Mouse (Mus musculus): ENCODE data around the gene Pnma1. TPM values are rescaled to one million over a fixed set of nuclear protein-coding genes. Genes with fewer than 3 reads are reported as not detected.

Pnma1 gene
- polyA plus RNA-seq (2014; fragmentation: Illumina TruSeq; extraction: RNeasy Lipid Tissue Mini Kit (QIAGEN cat#74804); ENCODE audit: insufficient read depth, low read depth, low replicate concordance), result 1.4 TPM

DNA sequence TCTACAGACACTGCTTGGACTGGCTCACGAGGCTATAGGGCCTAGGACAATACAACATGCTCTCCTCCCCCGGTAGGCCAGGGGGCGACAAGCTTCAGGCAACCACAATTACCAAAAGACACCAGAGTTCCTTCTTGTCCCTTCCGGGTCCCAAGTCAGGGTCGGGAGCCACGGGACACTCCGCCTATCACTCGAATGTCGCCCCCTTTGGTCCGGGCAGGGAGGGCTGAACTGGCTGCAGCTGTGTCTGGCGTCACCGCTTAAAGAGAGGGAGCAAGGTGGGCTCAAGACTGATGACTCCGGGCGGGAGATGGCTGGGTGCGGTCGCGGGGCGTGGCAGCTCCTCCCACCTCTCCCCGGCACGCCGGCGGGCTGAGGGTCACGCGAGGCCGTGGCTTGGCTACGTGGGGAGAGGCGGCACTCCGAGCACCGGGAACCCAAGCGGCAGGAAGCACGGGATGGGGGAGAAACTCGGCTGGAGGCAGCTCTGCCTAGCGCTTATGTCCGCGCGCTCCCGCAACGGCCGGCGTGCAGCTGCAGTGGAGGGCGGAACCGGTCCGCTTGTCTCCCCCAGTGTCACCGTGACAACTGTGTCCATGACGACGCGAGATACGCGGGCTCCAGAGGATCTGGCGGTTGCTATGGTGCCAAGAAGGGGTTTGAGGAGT, at the start of gene Pnma1:
Gene Pnma1, minus strand, starts transcription at position 536 of the 668 bp plus-strand sequence.

DNA sequence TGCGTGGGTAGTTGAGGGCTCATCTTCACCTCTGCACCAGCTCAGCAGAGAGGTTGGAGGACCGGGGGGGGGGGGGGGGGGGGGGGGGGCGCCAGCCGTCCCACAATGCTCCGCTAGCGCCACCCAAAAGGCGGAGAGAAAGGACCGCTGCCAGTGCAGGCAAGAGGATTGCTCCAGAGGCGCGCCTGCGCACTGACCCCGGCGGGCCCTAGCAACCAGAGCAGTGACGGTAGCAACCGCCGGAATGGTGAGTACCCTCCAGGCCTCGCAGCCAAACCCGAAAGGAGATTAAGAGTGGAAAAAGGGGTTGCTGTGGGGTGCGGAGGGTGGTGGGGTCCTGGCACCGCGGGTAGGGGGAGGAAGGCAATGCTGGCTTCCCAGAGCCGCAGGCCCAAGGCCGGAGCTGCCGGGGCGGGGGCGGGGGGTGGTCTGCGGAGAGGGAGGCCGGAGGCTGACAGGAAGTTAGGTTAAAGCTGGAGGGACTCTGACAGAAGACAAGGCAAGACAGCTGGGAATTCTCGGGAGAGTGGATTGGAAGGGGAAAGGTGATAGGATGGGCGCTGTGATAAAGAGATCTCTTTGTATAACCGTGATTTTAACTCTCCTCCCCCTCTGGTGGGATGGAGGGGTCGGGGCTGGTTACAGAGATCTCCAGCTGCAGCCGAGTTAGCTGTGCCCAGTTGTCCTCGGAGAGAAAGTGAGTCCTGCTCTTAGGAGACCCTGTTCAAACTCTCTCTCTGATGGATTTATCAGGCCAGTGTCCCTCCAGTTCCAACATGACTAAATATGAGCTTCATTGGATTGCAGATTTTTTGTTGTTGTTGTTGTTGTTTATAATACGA, 33.9 kb downstream of the Pnma1 start, which contains the start of gene Dnal1:
Gene Dnal1, plus strand, starts transcription at position 214 of the 842 bp plus-strand sequence.

DNA sequence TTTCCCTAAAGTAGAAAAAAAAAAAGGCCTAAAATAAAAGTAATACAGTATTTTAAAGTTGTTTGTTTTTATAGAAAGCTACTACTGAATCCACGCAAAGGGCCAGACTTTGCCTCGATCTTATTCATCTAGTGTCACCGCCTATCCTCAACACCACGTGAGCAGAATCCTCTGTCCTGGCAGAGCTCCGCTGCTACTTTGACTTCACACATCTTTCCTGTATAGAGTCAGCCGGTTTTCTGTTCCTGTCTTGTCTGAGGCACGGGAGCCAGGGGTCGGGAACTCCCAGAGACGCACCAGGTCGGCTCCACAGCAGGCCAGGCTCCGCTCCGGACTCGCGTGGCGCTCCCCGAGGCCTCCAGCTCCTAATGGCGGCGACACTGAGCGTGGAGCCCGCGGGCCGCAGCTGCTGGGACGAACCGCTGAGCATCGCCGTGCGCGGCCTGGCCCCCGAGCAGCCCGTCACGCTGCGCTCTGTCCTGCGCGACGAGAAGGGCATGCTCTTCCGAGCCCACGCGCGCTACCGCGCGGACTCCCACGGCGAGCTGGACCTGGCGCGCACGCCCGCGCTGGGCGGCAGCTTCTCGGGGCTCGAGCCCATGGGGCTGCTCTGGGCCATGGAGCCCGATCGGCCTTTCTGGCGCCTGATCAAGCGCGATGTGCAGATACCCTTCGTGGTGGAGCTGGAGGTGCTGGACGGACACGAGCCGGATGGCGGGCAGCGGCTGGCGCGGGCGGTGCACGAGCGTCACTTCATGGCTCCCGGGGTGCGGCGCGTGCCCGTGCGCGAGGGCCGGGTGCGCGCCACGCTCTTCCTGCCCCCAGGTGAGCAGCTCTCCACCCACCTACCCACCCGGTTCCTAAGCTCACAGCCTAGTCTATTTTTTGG, 47.4 kb downstream of the Pnma1 start, which contains the start of gene Acot6:
Gene Acot6, plus strand, starts transcription at position 51 of the 889 bp plus-strand sequence.

Other genes starting within 250 kb of the Pnma1 start
- gene Numb, start 226.6 kb downstream of the Pnma1 start, polyA plus RNA-seq (2014; fragmentation: Illumina TruSeq; extraction: RNeasy Lipid Tissue Mini Kit (QIAGEN cat#74804); ENCODE audit: insufficient read depth, low read depth, low replicate concordance), result 36.8 TPM
- gene Riox1, start 197.9 kb downstream of the Pnma1 start, polyA plus RNA-seq (2014; fragmentation: Illumina TruSeq; extraction: RNeasy Lipid Tissue Mini Kit (QIAGEN cat#74804); ENCODE audit: insufficient read depth, low read depth, low replicate concordance), result 11.2 TPM
- gene Heatr4, start 163.6 kb downstream of the Pnma1 start, polyA plus RNA-seq (2014; fragmentation: Illumina TruSeq; extraction: RNeasy Lipid Tissue Mini Kit (QIAGEN cat#74804); ENCODE audit: insufficient read depth, low read depth, low replicate concordance), result not detected
- 9.2 TPM for gene Acot2, start 160.6 kb downstream of the Pnma1 start, polyA plus RNA-seq (2014; fragmentation: Illumina TruSeq; extraction: RNeasy Lipid Tissue Mini Kit (QIAGEN cat#74804); ENCODE audit: insufficient read depth, low read depth, low replicate concordance)
- gene Acot1, start 139.0 kb downstream of the Pnma1 start, polyA plus RNA-seq (2014; fragmentation: Illumina TruSeq; extraction: RNeasy Lipid Tissue Mini Kit (QIAGEN cat#74804); ENCODE audit: insufficient read depth, low read depth, low replicate concordance), result 97.6 TPM
- gene Acot4, start 110.1 kb downstream of the Pnma1 start, polyA plus RNA-seq (2014; fragmentation: Illumina TruSeq; extraction: RNeasy Lipid Tissue Mini Kit (QIAGEN cat#74804); ENCODE audit: insufficient read depth, low read depth, low replicate concordance), result 0.31 TPM
- not detected for gene Gm49366, start 109.6 kb downstream of the Pnma1 start, polyA plus RNA-seq (2014; fragmentation: Illumina TruSeq; extraction: RNeasy Lipid Tissue Mini Kit (QIAGEN cat#74804); ENCODE audit: insufficient read depth, low read depth, low replicate concordance)
- not detected for gene Acot3, start 96.3 kb downstream of the Pnma1 start, polyA plus RNA-seq (2014; fragmentation: Illumina TruSeq; extraction: RNeasy Lipid Tissue Mini Kit (QIAGEN cat#74804); ENCODE audit: insufficient read depth, low read depth, low replicate concordance)
- not detected for gene Acot5, start 79.2 kb downstream of the Pnma1 start, polyA plus RNA-seq (2014; fragmentation: Illumina TruSeq; extraction: RNeasy Lipid Tissue Mini Kit (QIAGEN cat#74804); ENCODE audit: insufficient read depth, low read depth, low replicate concordance)
- gene Acot6, start 47.8 kb downstream of the Pnma1 start, polyA plus RNA-seq (2014; fragmentation: Illumina TruSeq; extraction: RNeasy Lipid Tissue Mini Kit (QIAGEN cat#74804); ENCODE audit: insufficient read depth, low read depth, low replicate concordance), result 1.3 TPM
- gene Dnal1, start 34.1 kb downstream of the Pnma1 start, polyA plus RNA-seq (2014; fragmentation: Illumina TruSeq; extraction: RNeasy Lipid Tissue Mini Kit (QIAGEN cat#74804); ENCODE audit: insufficient read depth, low read depth, low replicate concordance), result 4.7 TPM
- 7.2 TPM for gene Elmsan1, start 70.4 kb upstream of the Pnma1 start, polyA plus RNA-seq (2014; fragmentation: Illumina TruSeq; extraction: RNeasy Lipid Tissue Mini Kit (QIAGEN cat#74804); ENCODE audit: insufficient read depth, low read depth, low replicate concordance)
- 24.7 TPM for gene Ptgr2, start 136.7 kb upstream of the Pnma1 start, polyA plus RNA-seq (2014; fragmentation: Illumina TruSeq; extraction: RNeasy Lipid Tissue Mini Kit (QIAGEN cat#74804); ENCODE audit: insufficient read depth, low read depth, low replicate concordance)
- 23.1 TPM for gene Zfp410, start 168.4 kb upstream of the Pnma1 start, polyA plus RNA-seq (2014; fragmentation: Illumina TruSeq; extraction: RNeasy Lipid Tissue Mini Kit (QIAGEN cat#74804); ENCODE audit: insufficient read depth, low read depth, low replicate concordance)
- gene Coq6, start 213.2 kb upstream of the Pnma1 start, polyA plus RNA-seq (2014; fragmentation: Illumina TruSeq; extraction: RNeasy Lipid Tissue Mini Kit (QIAGEN cat#74804); ENCODE audit: insufficient read depth, low read depth, low replicate concordance), result 16.8 TPM
- gene Fam161b, start 213.3 kb upstream of the Pnma1 start, polyA plus RNA-seq (2014; fragmentation: Illumina TruSeq; extraction: RNeasy Lipid Tissue Mini Kit (QIAGEN cat#74804); ENCODE audit: insufficient read depth, low read depth, low replicate concordance), result 3.3 TPM